ENCODE assay signal across 20 mouse cellular contexts in the genomic region with DNA sequence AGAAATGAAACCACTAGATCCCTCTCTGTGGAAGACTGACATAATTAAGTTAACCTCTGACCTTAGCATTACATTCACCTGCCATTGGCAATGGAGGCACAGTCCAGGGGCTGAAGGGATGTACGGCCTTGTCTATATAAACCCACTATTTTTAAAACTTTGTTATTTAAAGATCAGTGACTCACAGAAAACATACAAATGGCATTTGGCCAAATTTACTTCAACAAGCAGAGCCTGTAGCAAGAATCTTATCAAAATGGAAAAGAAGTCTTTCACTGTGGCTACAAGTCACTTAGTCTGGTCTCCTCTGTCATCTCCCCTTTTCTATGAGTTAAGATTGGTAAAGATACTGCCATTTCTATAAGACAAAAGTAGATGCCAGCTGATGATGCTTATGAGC. TPM values are rescaled to one million over a fixed set of nuclear protein-coding genes. Genes with fewer than 3 reads are reported as not detected.
DNase-seq lines count a peak whose midpoint lies in the region; ATAC-seq and TF ChIP-seq lines count a peak whose summit lies in the region.
"Had no signal": no experiment of that assay in that cellular context is flagged by ENCODE, and none has a peak within 500 bp of the region (broad histone marks: within the 10 kb centered on the region; RNA-seq: fewer than 3 reads in every experiment).

No protein-coding gene starts in this region.

- H3K4me1 ChIP-seq in embryonic facial prominence, embryonic 14.5 days (ENCODE audit: control insufficient read depth, insufficient read depth, low read length) = peaks cover 7% of the 10 kb centered on the region
- H3K4me1 ChIP-seq in embryonic facial prominence, embryonic 10.5 days = peaks cover 22% of the 10 kb centered on the region
- H3K4me1 ChIP-seq in heart, embryonic 15.5 days (replicated peaks) = peaks cover 31% of the 10 kb centered on the region
- peaks cover 31% of the 10 kb centered on the region; the same call in 1 of the 2 replicates for H3K4me1 ChIP-seq in heart, embryonic 10.5 days
- peaks cover 13% of the 10 kb centered on the region for H3K4me1 ChIP-seq in lung, embryonic 14.5 days (ENCODE audit: insufficient read depth)
- H3K4me1 ChIP-seq in lung, adult 2 months (ENCODE audit: control insufficient read depth, insufficient read depth, low read length) = peaks cover 13% of the 10 kb centered on the region

- peak; percentile 24 for DNase-seq in embryonic facial prominence, embryonic 14.5 days (ENCODE audit: low spot score)
- DNase-seq in embryonic facial prominence, embryonic 10.5 days (ENCODE audit: low spot score) = no peak
- DNase-seq in heart, embryonic 10.5 days (ENCODE audit: low spot score) = no peak
- DNase-seq in lung, embryonic 14.5 days = peak; percentile 57
- DNase-seq in lung, adult 2 months = no peak
- DNase-seq in MN1 (ENCODE audit: low spot score) = no peak
- DNase-seq: adrenal gland, adult 8-10 months; adrenal gland, postnatal 36 days; cerebellum, adult 2 months; cerebellum, postnatal 25 days; forebrain, postnatal 0 days; gastrocnemius, postnatal 36 days; heart, adult 11 months; kidney, adult 11 months had no signal

- H3K9ac ChIP-seq in embryonic facial prominence, embryonic 14.5 days (ENCODE audit: low read depth, low read length) = no peak overlapping the region
- no peak overlapping the region for H3K9ac ChIP-seq in heart, embryonic 15.5 days
- H3K9ac ChIP-seq in lung, embryonic 14.5 days = no peak overlapping the region
- H3K9ac ChIP-seq: embryonic facial prominence, embryonic 13.5 days; forebrain, embryonic 13.5 days; forebrain, postnatal 0 days; hindbrain, embryonic 13.5 days had no signal

- no peaks in the 10 kb centered on the region for H3K9me3 ChIP-seq in embryonic facial prominence, embryonic 14.5 days (ENCODE audit: control insufficient read depth, low read length)
- no peaks in the 10 kb centered on the region for H3K9me3 ChIP-seq in embryonic facial prominence, embryonic 10.5 days
- H3K9me3 ChIP-seq in heart, embryonic 15.5 days (replicated peaks) = no peaks in the 10 kb centered on the region
- H3K9me3 ChIP-seq in heart, embryonic 10.5 days = no peaks in the 10 kb centered on the region
- H3K9me3 ChIP-seq in lung, embryonic 14.5 days (ENCODE audit: low read depth, low read length) = no peaks in the 10 kb centered on the region
- H3K9me3 ChIP-seq: embryonic facial prominence, embryonic 13.5 days; forebrain, embryonic 13.5 days; hindbrain, embryonic 13.5 days had no signal

- WGBS in embryonic facial prominence, embryonic 14.5 days = 50% methylated on average over 1 of the region's 1 CpGs
- 60% methylated on average over 1 of the region's 1 CpGs for WGBS in embryonic facial prominence, embryonic 10.5 days
- WGBS in heart, embryonic 15.5 days = 27% methylated on average over 1 of the region's 1 CpGs
- 61% methylated on average over 1 of the region's 1 CpGs for WGBS in heart, embryonic 10.5 days
- 44% methylated on average over 1 of the region's 1 CpGs for WGBS in lung, embryonic 14.5 days
- WGBS in lung, adult 2 months = 41% methylated on average over 1 of the region's 1 CpGs

- no peak for TF ChIP-seq CTCF in lung, embryonic 14.5 days (IDR thresholded peaks at IDR 0.05; ENCODE audit: low read depth)
- no peak for TF ChIP-seq CTCF in lung, adult 2 months (IDR thresholded peaks at IDR 0.05; ENCODE audit: insufficient read depth, low read length)

- no peak overlapping the region for H3K4me3 ChIP-seq in embryonic facial prominence, embryonic 14.5 days (ENCODE audit: low read depth, low read length)
- H3K4me3 ChIP-seq in embryonic facial prominence, embryonic 10.5 days = no peak overlapping the region
- no peak overlapping the region for H3K4me3 ChIP-seq in heart, embryonic 15.5 days
- H3K4me3 ChIP-seq in heart, embryonic 10.5 days = no peak overlapping the region
- H3K4me3 ChIP-seq in lung, embryonic 14.5 days (ENCODE audit: low read depth, low read length) = no peak overlapping the region
- H3K4me3 ChIP-seq in lung, adult 2 months (replicated peaks; ENCODE audit: extremely low read depth, low read depth, low read length) = no peak overlapping the region
- H3K4me3 ChIP-seq: embryonic facial prominence, embryonic 13.5 days; forebrain, embryonic 13.5 days; hindbrain, embryonic 13.5 days had no signal

- no peaks in the 10 kb centered on the region for H3K27me3 ChIP-seq in embryonic facial prominence, embryonic 14.5 days (replicated peaks; ENCODE audit: control insufficient read depth, insufficient read depth, low read length)
- no peaks in the 10 kb centered on the region for H3K27me3 ChIP-seq in embryonic facial prominence, embryonic 10.5 days (replicated peaks; ENCODE audit: low read depth, poor library complexity, severe bottlenecking)
- H3K27me3 ChIP-seq in heart, embryonic 15.5 days = no peaks in the 10 kb centered on the region
- no peaks in the 10 kb centered on the region for H3K27me3 ChIP-seq in heart, embryonic 10.5 days (ENCODE audit: insufficient read depth, poor library complexity, severe bottlenecking)
- H3K27me3 ChIP-seq in lung, embryonic 14.5 days (ENCODE audit: insufficient read depth, low read length) = no peaks in the 10 kb centered on the region
- H3K27me3 ChIP-seq: embryonic facial prominence, embryonic 13.5 days; forebrain, embryonic 13.5 days; hindbrain, embryonic 13.5 days had no signal

- ATAC-seq in embryonic facial prominence, embryonic 14.5 days (ENCODE audit: low read depth) = no peak
- no peak for ATAC-seq in heart, embryonic 15.5 days (replicated peaks; ENCODE audit: insufficient number of reproducible peaks, insufficient read depth, low FRiP score, low read depth)
- ATAC-seq in lung, embryonic 14.5 days (ENCODE audit: insufficient read depth) = no peak
- ATAC-seq: forebrain, embryonic 13.5 days; forebrain, postnatal 0 days; hindbrain, postnatal 0 days had no signal

- TF ChIP-seq POLR2A in lung, adult 2 months (IDR thresholded peaks at IDR 0.05; ENCODE audit: borderline replicate concordance, extremely low read depth, low read depth, low read length) = no peak

- H3K36me3 ChIP-seq in embryonic facial prominence, embryonic 14.5 days (ENCODE audit: control insufficient read depth, insufficient read depth, low read length) = peaks cover 43% of the 10 kb centered on the region
- peaks cover 39% of the 10 kb centered on the region for H3K36me3 ChIP-seq in embryonic facial prominence, embryonic 10.5 days (replicated peaks)
- H3K36me3 ChIP-seq in heart, embryonic 15.5 days = peaks cover 17% of the 10 kb centered on the region
- H3K36me3 ChIP-seq in heart, embryonic 10.5 days = peaks cover 29% of the 10 kb centered on the region
- H3K36me3 ChIP-seq in lung, embryonic 14.5 days (ENCODE audit: insufficient read depth) = peaks cover 48% of the 10 kb centered on the region

- no peak overlapping the region for H3K27ac ChIP-seq in embryonic facial prominence, embryonic 14.5 days (replicated peaks; ENCODE audit: low read depth, low read length)
- H3K27ac ChIP-seq in embryonic facial prominence, embryonic 10.5 days (replicated peaks) = no peak overlapping the region
- peak overlapping the region; percentile 39 for H3K27ac ChIP-seq in heart, embryonic 15.5 days
- H3K27ac ChIP-seq in heart, embryonic 10.5 days = no peak overlapping the region
- no peak overlapping the region for H3K27ac ChIP-seq in lung, embryonic 14.5 days (ENCODE audit: low read depth)
- H3K27ac ChIP-seq: embryonic facial prominence, embryonic 13.5 days; forebrain, embryonic 13.5 days; hindbrain, embryonic 13.5 days; hindbrain, postnatal 0 days had no signal

- H3K4me2 ChIP-seq in embryonic facial prominence, embryonic 14.5 days (ENCODE audit: low read depth, low read length) = no peak overlapping the region
- peak overlapping the region; percentile 21 for H3K4me2 ChIP-seq in heart, embryonic 15.5 days
- H3K4me2 ChIP-seq in lung, embryonic 14.5 days = peak overlapping the region; percentile 10; the same call in 1 of the 2 replicates
- H3K4me2 ChIP-seq: embryonic facial prominence, embryonic 13.5 days; forebrain, embryonic 13.5 days; hindbrain, embryonic 13.5 days had no signal

RNA-seq across cellular contexts. Expression of a gene that starts 11.4 kb away (rescaled TPM):
- polyA plus RNA-seq in embryonic facial prominence, embryonic 14.5 days (2014; fragmentation: Nextera tagmentation; extraction: Ambion mirVana) = 14.8 and 16.1 TPM in 2 replicates
- 7.9 and 8.9 TPM in 2 replicates for polyA plus RNA-seq in embryonic facial prominence, embryonic 10.5 days (2016; fragmentation: Nextera tagmentation; extraction: Ambion mirVana)
- polyA plus RNA-seq in heart, embryonic 15.5 days (2015; fragmentation: Nextera tagmentation; extraction: Ambion mirVana) = 9.1 and 9.3 TPM in 2 replicates
- 10.0 and 12.5 TPM in 2 replicates for polyA plus RNA-seq in heart, embryonic 10.5 days (2016; fragmentation: Nextera tagmentation; extraction: Ambion mirVana)
- 17.6 and 19.5 TPM in 2 replicates for polyA plus RNA-seq in lung, embryonic 14.5 days (2014; fragmentation: Nextera tagmentation; extraction: Ambion mirVana)
- 9.6 and 11.1 TPM in 2 replicates for polyA plus RNA-seq in lung, adult 2 months (2012; rRNA removed)

RNA-seq across cellular contexts. Expression of a gene that starts 36.5 kb away (rescaled TPM):
- 6.7 and 6.8 TPM in 2 replicates for polyA plus RNA-seq in embryonic facial prominence, embryonic 14.5 days (2014; fragmentation: Nextera tagmentation; extraction: Ambion mirVana)
- 8.9 and 10.1 TPM in 2 replicates for polyA plus RNA-seq in embryonic facial prominence, embryonic 10.5 days (2016; fragmentation: Nextera tagmentation; extraction: Ambion mirVana)
- 7.6 and 9.7 TPM in 2 replicates for polyA plus RNA-seq in heart, embryonic 15.5 days (2015; fragmentation: Nextera tagmentation; extraction: Ambion mirVana)
- polyA plus RNA-seq in heart, embryonic 10.5 days (2016; fragmentation: Nextera tagmentation; extraction: Ambion mirVana) = 11.0 and 12.4 TPM in 2 replicates
- polyA plus RNA-seq in lung, embryonic 14.5 days (2014; fragmentation: Nextera tagmentation; extraction: Ambion mirVana) = 6.4 and 7.6 TPM in 2 replicates
- polyA plus RNA-seq in lung, adult 2 months (2012; rRNA removed) = 13.5 and 16.3 TPM in 2 replicates

RNA-seq across cellular contexts. Expression of a gene that starts 46.9 kb away (rescaled TPM):
- 53.6 and 55.0 TPM in 2 replicates for polyA plus RNA-seq in embryonic facial prominence, embryonic 14.5 days (2014; fragmentation: Nextera tagmentation; extraction: Ambion mirVana)
- polyA plus RNA-seq in embryonic facial prominence, embryonic 10.5 days (2016; fragmentation: Nextera tagmentation; extraction: Ambion mirVana) = 18.7 and 24.9 TPM in 2 replicates
- 27.1 and 29.3 TPM in 2 replicates for polyA plus RNA-seq in heart, embryonic 15.5 days (2015; fragmentation: Nextera tagmentation; extraction: Ambion mirVana)
- 28.0 and 32.2 TPM in 2 replicates for polyA plus RNA-seq in heart, embryonic 10.5 days (2016; fragmentation: Nextera tagmentation; extraction: Ambion mirVana)
- polyA plus RNA-seq in lung, embryonic 14.5 days (2014; fragmentation: Nextera tagmentation; extraction: Ambion mirVana) = 46.3 and 52.0 TPM in 2 replicates
- 0.04 TPM in 1 of 2 replicates, not detected in the other for polyA plus RNA-seq in lung, adult 2 months (2012; rRNA removed)
- polyA plus RNA-seq: cerebellum, adult 2 months; cortical plate, adult 2 months had no signal

Comparison
In these comparisons a context has a peak if more than half of its experiments do, and no peak if none do; other contexts are left out.
1. DNase-seq: peak in embryonic facial prominence, embryonic 14.5 days (single experiment) and lung, embryonic 14.5 days (single experiment); none in embryonic facial prominence, embryonic 10.5 days (single experiment), heart, embryonic 10.5 days (single experiment), lung, adult 2 months (single experiment) and MN1 (single experiment).
2. RNA of a gene that starts 46.9 kb away (polyA plus RNA-seq): 53.6 to 55.0 TPM in embryonic facial prominence, embryonic 14.5 days, 46.3 to 52.0 TPM in lung, embryonic 14.5 days, 28.0 to 32.2 TPM in heart, embryonic 10.5 days, 27.1 to 29.3 TPM in heart, embryonic 15.5 days and 18.7 to 24.9 TPM in embryonic facial prominence, embryonic 10.5 days; 0.04 TPM in lung, adult 2 months; every median in the first group is over 10 times any median in the second.